Mouse (Mus musculus): Measurements from ENCODE around the gene Mlc1.
A peak's percentile ranks its signal among the peaks of the same experiment; 100 is the strongest.

Gene Mlc1

GRCm38 (mm10) chr15:88978281-88979137, at the start of gene Mlc1:
Gene Mlc1 (minus strand): TSS chr15:88979007.
- DNase-seq (ENCODE audit: low read depth, low spot score), result no peak

- no peak for DNase-seq (ENCODE audit: low read depth, low spot score)
Measured at GRCm38 (mm10) chr15:89020492-89020891, 41.7 kb upstream of the Mlc1 start.

GRCm38 (mm10) chr15:89020085-89020484, 41.3 kb upstream of the Mlc1 start:
- DNase-seq (ENCODE audit: low read depth, low spot score), result no peak

GRCm38 (mm10) chr15:89016722-89017121, 37.9 kb upstream of the Mlc1 start:
- no peak for DNase-seq (ENCODE audit: low read depth, low spot score)

GRCm38 (mm10) chr15:89007781-89008180, 29.0 kb upstream of the Mlc1 start:
- no peak for DNase-seq (ENCODE audit: low read depth, low spot score)

GRCm38 (mm10) chr15:89007002-89007401, 28.2 kb upstream of the Mlc1 start:
- DNase-seq (ENCODE audit: low read depth, low spot score), result no peak

- DNase-seq (ENCODE audit: low read depth, low spot score), result no peak
Measured at GRCm38 (mm10) chr15:89001245-89001644, 22.4 kb upstream of the Mlc1 start.

GRCm38 (mm10) chr15:89000367-89000766, 21.6 kb upstream of the Mlc1 start:
- DNase-seq (ENCODE audit: low read depth, low spot score), result no peak

- DNase-seq (ENCODE audit: low read depth, low spot score), result peak; percentile 5
Measured at GRCm38 (mm10) chr15:88999124-88999523, 20.3 kb upstream of the Mlc1 start.

GRCm38 (mm10) chr15:88998636-88999035, 19.8 kb upstream of the Mlc1 start:
- DNase-seq (ENCODE audit: low read depth, low spot score), result no peak

GRCm38 (mm10) chr15:88989236-88989635, 10.4 kb upstream of the Mlc1 start:
- DNase-seq (ENCODE audit: low read depth, low spot score), result no peak

- no peak for DNase-seq (ENCODE audit: low read depth, low spot score)
Measured at GRCm38 (mm10) chr15:88982534-88983079, 3.8 kb upstream of the Mlc1 start, which contains the start of gene Mov10l1. Gene Mov10l1 (plus strand): TSS chr15:88982909.

- DNase-seq (ENCODE audit: low read depth, low spot score), result no peak
Measured at GRCm38 (mm10) chr15:88979138-88979446, 285 bp upstream of the Mlc1 start.

- DNase-seq (ENCODE audit: low read depth, low spot score), result no peak
Measured at GRCm38 (mm10) chr15:88972300-88972699, 6.5 kb downstream of the Mlc1 start.

GRCm38 (mm10) chr15:88964070-88964578, 14.7 kb downstream of the Mlc1 start:
- DNase-seq (ENCODE audit: low read depth, low spot score), result no peak

- DNase-seq (ENCODE audit: low read depth, low spot score), result no peak
Measured at GRCm38 (mm10) chr15:88957522-88957921, 21.3 kb downstream of the Mlc1 start.

- DNase-seq (ENCODE audit: low read depth, low spot score), result no peak
Measured at GRCm38 (mm10) chr15:88955342-88955741, 23.5 kb downstream of the Mlc1 start.

- no peak for DNase-seq (ENCODE audit: low read depth, low spot score)
Measured at GRCm38 (mm10) chr15:88954368-88955072, 24.3 kb downstream of the Mlc1 start, which contains the start of gene Ttll8. Gene Ttll8 (minus strand): TSS chr15:88954418.

GRCm38 (mm10) chr15:88951246-88951645, 27.6 kb downstream of the Mlc1 start:
- DNase-seq (ENCODE audit: low read depth, low spot score), result no peak

- DNase-seq (ENCODE audit: low read depth, low spot score), result no peak
Measured at GRCm38 (mm10) chr15:88946851-88947250, 32.0 kb downstream of the Mlc1 start.

- no peak for DNase-seq (ENCODE audit: low read depth, low spot score)
Measured at GRCm38 (mm10) chr15:88943896-88944551, 34.8 kb downstream of the Mlc1 start.

- no peak for DNase-seq (ENCODE audit: low read depth, low spot score)
Measured at GRCm38 (mm10) chr15:88942783-88943182, 36.0 kb downstream of the Mlc1 start.

Data from A20 (cell line).